Mouse (Mus musculus): ENCODE measurements around the gene Dbp. TPM values are rescaled to one million over a fixed set of nuclear protein-coding genes. Genes with fewer than 3 reads are reported as not detected.

Dbp gene
- total RNA-seq, 2 experiments from 2014 or later = 1.3 to 1.7 TPM

GRCm38 (mm10) chr7:45721234-45721571, 16.3 kb downstream of the Dbp start:
- ATAC-seq (replicated peaks; ENCODE audit: low FRiP score, poor library complexity, severe bottlenecking) = no peak

- ATAC-seq (replicated peaks; ENCODE audit: low FRiP score, poor library complexity, severe bottlenecking) = no peak
These were observed 16.9 kb downstream of the Dbp start for GRCm38 (mm10) chr7:45721642-45722347.

GRCm38 (mm10) chr7:45722348-45722713, 17.4 kb downstream of the Dbp start:
- no peak for ATAC-seq (replicated peaks; ENCODE audit: low FRiP score, poor library complexity, severe bottlenecking)

- no peak for ATAC-seq (replicated peaks; ENCODE audit: low FRiP score, poor library complexity, severe bottlenecking)
These were observed 18.4 kb downstream of the Dbp start for GRCm38 (mm10) chr7:45723301-45723700.

GRCm38 (mm10) chr7:45723781-45724180, 18.9 kb downstream of the Dbp start:
- ATAC-seq (replicated peaks; ENCODE audit: low FRiP score, poor library complexity, severe bottlenecking) = no peak

GRCm38 (mm10) chr7:45725151-45725550, 20.3 kb downstream of the Dbp start:
- ATAC-seq (replicated peaks; ENCODE audit: low FRiP score, poor library complexity, severe bottlenecking) = no peak

- no peak for ATAC-seq (replicated peaks; ENCODE audit: low FRiP score, poor library complexity, severe bottlenecking)
These were observed 20.8 kb downstream of the Dbp start, which contains the start of gene Spaca4 for GRCm38 (mm10) chr7:45725713-45726112. Gene Spaca4, minus strand, starts transcription at chr7:45725813.

GRCm38 (mm10) chr7:45726419-45726818, 21.5 kb downstream of the Dbp start:
- ATAC-seq (replicated peaks; ENCODE audit: low FRiP score, poor library complexity, severe bottlenecking) = no peak

GRCm38 (mm10) chr7:45727625-45728024, 22.7 kb downstream of the Dbp start:
- no peak for ATAC-seq (replicated peaks; ENCODE audit: low FRiP score, poor library complexity, severe bottlenecking)

GRCm38 (mm10) chr7:45730727-45731431, 26.0 kb downstream of the Dbp start:
- peak; percentile 48; the same call in 1 of the 2 replicates for ATAC-seq (replicated peaks; ENCODE audit: low FRiP score, poor library complexity, severe bottlenecking)

- no peak for ATAC-seq (replicated peaks; ENCODE audit: low FRiP score, poor library complexity, severe bottlenecking)
These were observed 28.6 kb downstream of the Dbp start for GRCm38 (mm10) chr7:45733477-45733876.

- ATAC-seq (replicated peaks; ENCODE audit: low FRiP score, poor library complexity, severe bottlenecking) = peak; percentile 88
These were observed 34.4 kb downstream of the Dbp start for GRCm38 (mm10) chr7:45739162-45739763.

GRCm38 (mm10) chr7:45739820-45740219, 34.9 kb downstream of the Dbp start:
- no peak for ATAC-seq (replicated peaks; ENCODE audit: low FRiP score, poor library complexity, severe bottlenecking)

GRCm38 (mm10) chr7:45741308-45741707, 36.4 kb downstream of the Dbp start:
- ATAC-seq (replicated peaks; ENCODE audit: low FRiP score, poor library complexity, severe bottlenecking) = no peak

- no peak for ATAC-seq (replicated peaks; ENCODE audit: low FRiP score, poor library complexity, severe bottlenecking)
These were observed 36.9 kb downstream of the Dbp start for GRCm38 (mm10) chr7:45741777-45742176.

GRCm38 (mm10) chr7:45742338-45742737, 37.5 kb downstream of the Dbp start:
- no peak for ATAC-seq (replicated peaks; ENCODE audit: low FRiP score, poor library complexity, severe bottlenecking)

- no peak for ATAC-seq (replicated peaks; ENCODE audit: low FRiP score, poor library complexity, severe bottlenecking)
These were observed 39.5 kb downstream of the Dbp start for GRCm38 (mm10) chr7:45744387-45744786.

GRCm38 (mm10) chr7:45746518-45746917, 41.6 kb downstream of the Dbp start:
- ATAC-seq (replicated peaks; ENCODE audit: low FRiP score, poor library complexity, severe bottlenecking) = no peak

- no peak for ATAC-seq (replicated peaks; ENCODE audit: low FRiP score, poor library complexity, severe bottlenecking)
These were observed 42.6 kb downstream of the Dbp start for GRCm38 (mm10) chr7:45747450-45747849.

GRCm38 (mm10) chr7:45748110-45748509, 43.2 kb downstream of the Dbp start:
- no peak for ATAC-seq (replicated peaks; ENCODE audit: low FRiP score, poor library complexity, severe bottlenecking)

- no peak for ATAC-seq (replicated peaks; ENCODE audit: low FRiP score, poor library complexity, severe bottlenecking)
These were observed 44.5 kb downstream of the Dbp start for GRCm38 (mm10) chr7:45749401-45749800.

Measured in erythroid progenitor cell, adult 5-6 weeks (primary cell).